Mouse (Mus musculus): ENCODE data around the gene Naaladl1.
A peak's percentile ranks its signal among the peaks of the same experiment; 100 is the strongest.

Naaladl1 gene

GRCm38 (mm10) chr19:6105586-6105985, at the start of gene Naaladl1:
TSS of gene Naaladl1 (plus strand) at chr19:6105782.
- DNase-seq (ENCODE audit: low spot score in 2 of 2): no peak

- DNase-seq (ENCODE audit: low spot score in 2 of 2): no peak
These were observed 48.9 kb upstream of the Naaladl1 start for GRCm38 (mm10) chr19:6056696-6057095.

GRCm38 (mm10) chr19:6057313-6058096, 48.1 kb upstream of the Naaladl1 start, which contains the start of the genes Mrpl49 and Fau:
TSS of gene Mrpl49 (minus strand) at chr19:6057785.
TSS of gene Fau (plus strand) at chr19:6057844.
- peak; percentile 99 for DNase-seq (ENCODE audit: low spot score in 2 of 2)

GRCm38 (mm10) chr19:6058513-6058912, 47.1 kb upstream of the Naaladl1 start:
- DNase-seq (ENCODE audit: low spot score in 2 of 2): no peak

- no peak for DNase-seq (ENCODE audit: low spot score in 2 of 2)
These were observed 46.6 kb upstream of the Naaladl1 start for GRCm38 (mm10) chr19:6058966-6059365.

- DNase-seq (ENCODE audit: low spot score in 2 of 2): peak; percentile 92 to 95
These were observed 44.5 kb upstream of the Naaladl1 start, which contains the start of gene Znhit2 for GRCm38 (mm10) chr19:6061021-6061533. TSS of gene Znhit2 (plus strand) at chr19:6061192.

GRCm38 (mm10) chr19:6061641-6062302, 43.8 kb upstream of the Naaladl1 start:
- peak in 1 of 2 experiments; percentile 25 for DNase-seq (ENCODE audit: low spot score in 2 of 2)

GRCm38 (mm10) chr19:6062418-6062817, 43.2 kb upstream of the Naaladl1 start:
- DNase-seq (ENCODE audit: low spot score in 2 of 2): no peak

- DNase-seq (ENCODE audit: low spot score in 2 of 2): no peak
These were observed 42.5 kb upstream of the Naaladl1 start for GRCm38 (mm10) chr19:6063081-6063480.

GRCm38 (mm10) chr19:6066571-6066970, 39.0 kb upstream of the Naaladl1 start:
- DNase-seq (ENCODE audit: low spot score in 2 of 2): no peak

GRCm38 (mm10) chr19:6067011-6067723, 38.4 kb upstream of the Naaladl1 start:
- peak; percentile 76 to 82 for DNase-seq (ENCODE audit: low spot score in 2 of 2)

GRCm38 (mm10) chr19:6067724-6068415, 37.7 kb upstream of the Naaladl1 start, which contains the start of gene Tm7sf2:
TSS of gene Tm7sf2 (minus strand) at chr19:6068373.
- DNase-seq (ENCODE audit: low spot score in 2 of 2): peak; percentile 81 to 82

- DNase-seq (ENCODE audit: low spot score in 2 of 2): no peak
These were observed 36.6 kb upstream of the Naaladl1 start for GRCm38 (mm10) chr19:6068951-6069350.

GRCm38 (mm10) chr19:6069851-6070250, 35.7 kb upstream of the Naaladl1 start:
- DNase-seq (ENCODE audit: low spot score in 2 of 2): no peak

- no peak for DNase-seq (ENCODE audit: low spot score in 2 of 2)
These were observed 34.9 kb upstream of the Naaladl1 start for GRCm38 (mm10) chr19:6070571-6071250.

GRCm38 (mm10) chr19:6071261-6071660, 34.3 kb upstream of the Naaladl1 start:
- DNase-seq (ENCODE audit: low spot score in 2 of 2): no peak

- DNase-seq (ENCODE audit: low spot score in 2 of 2): no peak
These were observed 31.7 kb upstream of the Naaladl1 start for GRCm38 (mm10) chr19:6073889-6074288.

- DNase-seq (ENCODE audit: low spot score in 2 of 2): peak; percentile 82 to 83
These were observed 28.8 kb upstream of the Naaladl1 start, which contains the start of gene Vps51 for GRCm38 (mm10) chr19:6076564-6077393. TSS of gene Vps51 (minus strand) at chr19:6077231.

- no peak for DNase-seq (ENCODE audit: low spot score in 2 of 2)
These were observed 25.6 kb upstream of the Naaladl1 start, which contains the start of gene Tmem262 for GRCm38 (mm10) chr19:6079983-6080480. TSS of gene Tmem262 (plus strand) at chr19:6080033.

All from right cerebral cortex, postnatal 36 days (tissue).